Mouse (Mus musculus) CH12.LX (cell line): ENCODE data around the gene Astn2. TPM values are rescaled to one million over a fixed set of nuclear protein-coding genes. Genes with fewer than 3 reads are reported as not detected.

ENCODE experiments used
- DNase-seq: peaks from one replicate; pipeline ENCODE4 v3.0.0-alpha.2; 2013; ENCODE audit errors: extremely low read depth
- H3K27ac ChIP-seq: 2 replicates; pipeline ENCODE4 v1.5.1; 2012; ENCODE audit warnings: low read depth, mild to moderate bottlenecking, control low read depth, moderate library complexity; ENCODE audit not compliant: insufficient read depth
- H3K27me3 ChIP-seq: replicated peaks from 2 replicates; pipeline ENCODE3; 2012; ENCODE audit warnings: inconsistent platforms
- H3K36me3 ChIP-seq, 2 experiments: replicated peaks in 1 of 2; 2 replicates each; pipeline versions ENCODE3 to v1.6.1; 2012; ENCODE audit warnings: inconsistent platforms in 1 of 2, low read length in 1 of 2, mild to moderate bottlenecking in 1 of 2, mixed read lengths in 1 of 2, moderate library complexity in 1 of 2; ENCODE audit not compliant: control insufficient read depth in 1 of 2, insufficient read depth in 1 of 2
- H3K4me1 ChIP-seq, 2 experiments: 2 replicates each; pipeline ENCODE4 v1.6.1; 2012; ENCODE audit warnings: inconsistent platforms in 1 of 2, moderate library complexity in 1 of 2; ENCODE audit not compliant: insufficient read depth in 2 of 2, control insufficient read depth in 1 of 2
- H3K4me2 ChIP-seq: 2 replicates; pipeline ENCODE4 v1.6.1; 2012; ENCODE audit warnings: low read depth, mild to moderate bottlenecking, control low read depth; ENCODE audit not compliant: poor library complexity, insufficient read depth, severe bottlenecking
- H3K4me3 ChIP-seq, 3 experiments: fragments of 150-350 bp in 1 of 3; sonication (generic) in 1 of 3; replicated peaks in 1 of 3; 2 replicates each; pipeline versions ENCODE3 to v1.5.1; 2011 to 2012; ENCODE audit warnings: low read depth in 2 of 3, low read length in 2 of 3, mild to moderate bottlenecking in 2 of 3, moderate library complexity in 2 of 3, control low read depth in 1 of 3, improper control_type of control experiment in 1 of 3, inconsistent platforms in 1 of 3, mixed read lengths in 1 of 3; ENCODE audit not compliant: poor library complexity in 1 of 3
- H3K79me2 ChIP-seq: replicated peaks from 2 replicates; pipeline ENCODE4 v1.6.1; 2012; ENCODE audit warnings: mild to moderate bottlenecking, moderate library complexity; ENCODE audit not compliant: control insufficient read depth, poor library complexity, insufficient read depth, severe bottlenecking; ENCODE audit errors: extremely low read depth
- H3K9ac ChIP-seq: 2 replicates; pipeline ENCODE4 v1.6.1; 2012; ENCODE audit warnings: low read depth, mild to moderate bottlenecking, control low read depth, moderate library complexity; ENCODE audit not compliant: insufficient read depth
- H3K9me3 ChIP-seq: replicated peaks from 2 replicates; pipeline ENCODE3; 2012; ENCODE audit warnings: low read length, inconsistent platforms, mixed read lengths
- BHLHE40 ChIP-seq: IDR thresholded peaks from 2 replicates; pipeline ENCODE4 v1.6.1; 2011; ENCODE audit warnings: mild to moderate bottlenecking, low read depth, low read length, improper control_type of control experiment
- CHD2 ChIP-seq: IDR thresholded peaks from 2 replicates; pipeline ENCODE4 v1.6.1; 2011; ENCODE audit warnings: low read length, improper control_type of control experiment
- CTCF ChIP-seq, 2 experiments: IDR thresholded peaks in 1 of 2; conservative IDR thresholded peaks in 1 of 2; 2 replicates each; pipeline ENCODE4 v1.5.1; 2011 to 2012; ENCODE audit warnings: low read depth in 2 of 2, low read length in 2 of 2, improper control_type of control experiment in 1 of 2, inconsistent platforms in 1 of 2, mild to moderate bottlenecking in 1 of 2, moderate library complexity in 1 of 2
- E2F4 ChIP-seq: IDR thresholded peaks from 2 replicates; pipeline ENCODE4 v1.6.1; 2011; ENCODE audit warnings: low read depth, low read length, improper control_type of control experiment; ENCODE audit not compliant: insufficient replicate concordance
- EP300 ChIP-seq: IDR thresholded peaks from 2 replicates; pipeline ENCODE4 v1.6.1; 2011; ENCODE audit warnings: low read length, improper control_type of control experiment
- ETS1 ChIP-seq: conservative IDR thresholded peaks from 2 replicates; pipeline ENCODE4 v1.6.1; 2012; ENCODE audit warnings: low read depth, mild to moderate bottlenecking, inconsistent platforms, low read length, improper control_type of control experiment, moderate library complexity
- HCFC1 ChIP-seq: IDR thresholded peaks from 2 replicates; pipeline ENCODE4 v1.6.1; 2012; ENCODE audit warnings: low read depth, mild to moderate bottlenecking, inconsistent platforms, low read length, improper control_type of control experiment
- IRF4 ChIP-seq: IDR thresholded peaks from 2 replicates; pipeline ENCODE4 v1.6.1; 2014; ENCODE audit warnings: low read depth, mild to moderate bottlenecking, inconsistent platforms, low read length, improper control_type of control experiment
- JUN ChIP-seq: IDR thresholded peaks from 2 replicates; pipeline ENCODE4 v1.6.1; 2011; ENCODE audit warnings: low read depth, mild to moderate bottlenecking, low read length, improper control_type of control experiment, moderate library complexity; ENCODE audit not compliant: insufficient read depth
- JUND ChIP-seq: conservative IDR thresholded peaks from 2 replicates; pipeline ENCODE4 v1.6.1; 2011; ENCODE audit warnings: low read depth, low read length, improper control_type of control experiment
- KAT2A ChIP-seq: IDR thresholded peaks from 2 replicates; pipeline ENCODE4 v1.6.1; 2012; ENCODE audit warnings: low read length, improper control_type of control experiment, inconsistent platforms; ENCODE audit not compliant: insufficient replicate concordance
- MAFK ChIP-seq: IDR thresholded peaks from 2 replicates; pipeline ENCODE4 v1.6.1; 2011; ENCODE audit warnings: low read length, improper control_type of control experiment; ENCODE audit not compliant: insufficient replicate concordance
- NELFE ChIP-seq: IDR thresholded peaks from 2 replicates; pipeline ENCODE4 v1.6.1; 2011; ENCODE audit warnings: low read depth, low read length, improper control_type of control experiment
- PAX5 ChIP-seq: IDR thresholded peaks from 2 replicates; pipeline ENCODE4 v1.6.1; 2012; ENCODE audit warnings: low read length, inconsistent platforms, mixed read lengths
- SIN3A ChIP-seq: IDR thresholded peaks from 2 replicates; pipeline ENCODE4 v1.6.1; 2012; ENCODE audit warnings: low read length, improper control_type of control experiment, inconsistent platforms
- SMC3 ChIP-seq: IDR thresholded peaks from 2 replicates; pipeline ENCODE4 v1.6.1; 2011; ENCODE audit warnings: low read depth, low read length, improper control_type of control experiment
- TCF12 ChIP-seq: IDR thresholded peaks from 2 replicates; pipeline ENCODE4 v1.6.1; 2014; ENCODE audit warnings: low read depth, mild to moderate bottlenecking, inconsistent platforms, low read length, improper control_type of control experiment
- UBTF ChIP-seq: IDR thresholded peaks from 2 replicates; pipeline ENCODE4 v1.6.1; 2012; ENCODE audit warnings: low read depth, mild to moderate bottlenecking, inconsistent platforms, low read length, improper control_type of control experiment, moderate library complexity
- USF1 ChIP-seq: IDR thresholded peaks from 2 replicates; pipeline ENCODE4 v1.6.1; 2014; ENCODE audit warnings: low read depth, mild to moderate bottlenecking, inconsistent platforms, low read length, improper control_type of control experiment
- ZC3H11A ChIP-seq: IDR thresholded peaks from 2 replicates; pipeline ENCODE4 v1.6.1; 2012; ENCODE audit warnings: low read depth, mild to moderate bottlenecking, inconsistent platforms, low read length, improper control_type of control experiment
- ZKSCAN1 ChIP-seq: IDR thresholded peaks from 2 replicates; pipeline ENCODE4 v1.6.1; 2012; ENCODE audit warnings: low read depth, inconsistent platforms, low read length, improper control_type of control experiment, borderline replicate concordance
- ZNF384 ChIP-seq: IDR thresholded peaks from 2 replicates; pipeline ENCODE4 v1.6.1; 2012; ENCODE audit warnings: low read depth, low read length, improper control_type of control experiment, inconsistent platforms
- dilution Hi-C: fragments of 300-500 bp; cut with MboI; formaldehyde crosslinking; loops from 2 replicates; pipeline ENCODE4 v1.14.3; 2020; ENCODE audit warnings: low sequenced_read_pairs; ENCODE audit not compliant: extremely low pct_unique_long_range_greater_than_20kb, extremely low pct_ligation_motif_present
- in situ Hi-C: fragments of 300-500 bp; cut with MboI; formaldehyde crosslinking; loops from 3 replicates; pipeline ENCODE4 v1.14.3; 2019; ENCODE audit warnings: low sequenced_read_pairs, low pct_ligation_motif_present, low pct_unique_long_range_greater_than_20kb, mixed read lengths
- polyA plus RNA-seq: library from polyadenylated mRNA; unstranded; fragments of >175 nt; gene quantifications from 2 replicates; pipeline ENCODE4 v1.2.1, GENCODE M21; 2012; ENCODE audit warnings: low read depth; ENCODE audit not compliant: insufficient read length
- total RNA-seq, 2 experiments: library from RNA; depleted of rRNA; stranded (reverse); fragments of 300-350 nt in 1 of 2; fragments of >200 nt in 1 of 2; gene quantifications; 2 replicates each; pipeline ENCODE4 v1.2.3; 2012 to 2014

Astn2 gene
- total and polyA plus RNA-seq, 3 experiments = not detected

GRCm38 (mm10) chr4:65481632-65482031 lies 922.8 kb downstream of the Astn2 start:
- Histone ChIP-seq H3K9ac (no peak overlapping the region), H3K4me3 (no peak overlapping the region), H3K79me2 (no peaks in the 10 kb centered on the region), H3K9me3 (no peaks in the 10 kb centered on the region), H3K27me3 (no peaks in the 10 kb centered on the region), H3K4me2 (no peak overlapping the region), H3K36me3 (no peaks in the 10 kb centered on the region), H3K27ac (no peak overlapping the region), H3K4me1 (no peaks in the 10 kb centered on the region)
- in situ Hi-C loops = loop anchor here (25.0 kb wide), 1 partner anchor 944 kb away; no protein-coding TSS in a partner anchor
- no peak for DNase-seq
- dilution Hi-C loops = no loop called here
- TF ChIP-seq BHLHE40 (no peak), PAX5 (no peak), JUND (no peak), USF1 (no peak), EP300 (no peak), UBTF (no peak), TCF12 (no peak), CHD2 (no peak), IRF4 (no peak), NELFE (no peak), CTCF (conservative IDR thresholded peaks at IDR 0.05 in 1 of 2, IDR thresholded peaks at IDR 0.05 in 1 of 2; ENCODE audit: low read depth in 2 of 2, low read length in 2 of 2) (no peak)

- Histone ChIP-seq H3K27ac (no peak overlapping the region), H3K36me3 (no peaks in the 10 kb centered on the region), H3K9me3 (no peaks in the 10 kb centered on the region), H3K4me1 (no peaks in the 10 kb centered on the region), H3K4me3 (no peak overlapping the region), H3K4me2 (no peak overlapping the region), H3K79me2 (no peaks in the 10 kb centered on the region), H3K9ac (no peak overlapping the region), H3K27me3 (no peaks in the 10 kb centered on the region)
- no peak for TF ChIP-seq HCFC1
- TF ChIP-seq CHD2 = no peak
- TF ChIP-seq ZKSCAN1 = no peak
- no peak for TF ChIP-seq ETS1
- no peak for TF ChIP-seq ZC3H11A
- TF ChIP-seq SIN3A = no peak
- TF ChIP-seq MAFK = no peak
- TF ChIP-seq PAX5 = no peak
- TF ChIP-seq IRF4 = no peak
- no peak for TF ChIP-seq E2F4
- no peak for TF ChIP-seq BHLHE40
- TF ChIP-seq JUN = no peak
- no peak for TF ChIP-seq USF1
- no peak for TF ChIP-seq SMC3
- TF ChIP-seq ZNF384 = no peak
- TF ChIP-seq NELFE = no peak
- TF ChIP-seq KAT2A = no peak
- in situ Hi-C loops = loop anchor here (25.0 kb wide), 1 partner anchor 940 kb away; no protein-coding TSS in a partner anchor
- no peak for DNase-seq
- dilution Hi-C loops = no loop called here
Observed at GRCm38 (mm10) chr4:65477106-65477505, 927.3 kb downstream of the Astn2 start.
